Mouse (Mus musculus) heart, postnatal 25 days (tissue): ENCODE measurements around the gene Neu3. TPM values are rescaled to one million over a fixed set of nuclear protein-coding genes. Genes with fewer than 3 reads are reported as not detected.
"Not testable (repeated sequence)": the region's sequence is repeated elsewhere in the genome, so short reads cannot be mapped to it uniquely, and the experiment has no call there.

Source experiments
- DNase-seq: peaks from one replicate; pipeline ENCODE4 v3.0.0; 2022; ENCODE audit warnings: low spot score
- intact Hi-C: fragments of 180-260 bp; cut with DNase I; formaldehyde crosslinking; loops from one replicate; pipeline ENCODE4 v1.15.1; 2025
- total RNA-seq, 2 experiments: library from RNA; stranded (reverse); gene quantifications; 2 replicates each; pipeline ENCODE4 v1.2.3; 2021

The Neu3 gene
- total RNA-seq, 2 experiments from 2014 or later = 4.1 to 4.2 TPM

GRCm38 (mm10) chr7:99837358-99838071 is 9.3 kb upstream of the Neu3 start:
- no peak for DNase-seq
- intact Hi-C loops = no loop called here

GRCm38 (mm10) chr7:99836781-99837180 is 8.6 kb upstream of the Neu3 start:
- no peak for DNase-seq
- intact Hi-C loops = no loop called here

GRCm38 (mm10) chr7:99834314-99834853 is 6.2 kb upstream of the Neu3 start:
- DNase-seq = no peak

GRCm38 (mm10) chr7:99833846-99834222 is 5.6 kb upstream of the Neu3 start:
- no peak for DNase-seq
- intact Hi-C loops = no loop called here

More at GRCm38 (mm10) chr7:99834314-99834853, 6.2 kb upstream of the Neu3 start:
- intact Hi-C loops = no loop called here

GRCm38 (mm10) chr7:99833115-99833845 is 5.1 kb upstream of the Neu3 start:
- intact Hi-C loops = no loop called here
- DNase-seq = no peak

- intact Hi-C loops = loop anchor here (2.0 kb wide), 1 partner anchor 31 kb away; no protein-coding TSS in a partner anchor
- no peak for DNase-seq
Measured at GRCm38 (mm10) chr7:99826096-99826495, 2.1 kb downstream of the Neu3 start.

GRCm38 (mm10) chr7:99825511-99825910 is 2.7 kb downstream of the Neu3 start:
- DNase-seq = no peak
- intact Hi-C loops = no loop called here

GRCm38 (mm10) chr7:99824649-99825483 is 3.4 kb downstream of the Neu3 start:
- no peak for DNase-seq
- intact Hi-C loops = no loop called here

GRCm38 (mm10) chr7:99823045-99823663 is 5.1 kb downstream of the Neu3 start:
- DNase-seq = no peak
- intact Hi-C loops = no loop called here

- DNase-seq = no peak
- intact Hi-C loops = no loop called here
Measured at GRCm38 (mm10) chr7:99822426-99822825, 5.8 kb downstream of the Neu3 start.

- no peak for DNase-seq
- intact Hi-C loops = no loop called here
Measured at GRCm38 (mm10) chr7:99821953-99822352, 6.3 kb downstream of the Neu3 start.

GRCm38 (mm10) chr7:99818181-99818725 is 10.0 kb downstream of the Neu3 start:
- DNase-seq, intact Hi-C loops: not testable (repeated sequence)

GRCm38 (mm10) chr7:99813394-99813793 is 14.8 kb downstream of the Neu3 start:
- DNase-seq = no peak
- intact Hi-C loops = no loop called here

GRCm38 (mm10) chr7:99811661-99812060 is 16.6 kb downstream of the Neu3 start:
- no peak for DNase-seq
- intact Hi-C loops = no loop called here

GRCm38 (mm10) chr7:99810814-99811213 is 17.4 kb downstream of the Neu3 start:
- intact Hi-C loops = no loop called here
- no peak for DNase-seq

- DNase-seq, intact Hi-C loops: not testable (repeated sequence)
Measured at GRCm38 (mm10) chr7:99807043-99807442, 21.2 kb downstream of the Neu3 start.

GRCm38 (mm10) chr7:99805340-99805739 is 22.9 kb downstream of the Neu3 start:
- no peak for DNase-seq
- intact Hi-C loops = no loop called here

GRCm38 (mm10) chr7:99804033-99804432 is 24.2 kb downstream of the Neu3 start:
- intact Hi-C loops = not testable (repeated sequence)

GRCm38 (mm10) chr7:99803535-99803934 is 24.7 kb downstream of the Neu3 start:
- DNase-seq = no peak
- intact Hi-C loops = no loop called here

More at GRCm38 (mm10) chr7:99804033-99804432, 24.2 kb downstream of the Neu3 start:
- DNase-seq = not testable (repeated sequence)
